In genomic region chr7:108097486-108097885, GRCm38 (mm10) we compare ENCODE assay signal across 32 mouse cellular contexts. TPM values are rescaled to one million over a fixed set of nuclear protein-coding genes. Genes with fewer than 3 reads are reported as not detected.
"Had no signal": no experiment of that assay in that cellular context is flagged by ENCODE, and none has a peak within 500 bp of the region (broad histone marks: within the 10 kb centered on the region; RNA-seq: fewer than 3 reads in every experiment).

Gene Olfr482, minus strand, starts transcription at chr7:108097586.

- H3K4me2 ChIP-seq: embryonic facial prominence, embryonic 12.5 days; embryonic facial prominence, embryonic 13.5 days; embryonic facial prominence, embryonic 15.5 days; forebrain, embryonic 12.5 days; forebrain, embryonic 13.5 days; forebrain, embryonic 15.5 days had no signal

- ATAC-seq: forebrain, embryonic 13.5 days; forebrain, embryonic 14.5 days; forebrain, embryonic 15.5 days; forebrain, embryonic 16.5 days; forebrain, postnatal 0 days had no signal

- H3K4me3 ChIP-seq: embryonic facial prominence, embryonic 10.5 days; embryonic facial prominence, embryonic 12.5 days; embryonic facial prominence, embryonic 13.5 days; embryonic facial prominence, embryonic 15.5 days; erythroblast, embryonic 14.5 days; forebrain, embryonic 10.5 days; forebrain, embryonic 12.5 days; forebrain, embryonic 13.5 days; forebrain, embryonic 15.5 days; gastrocnemius, adult 2 months; heart, adult 2 months had no signal

- H3K36me3 ChIP-seq: embryonic facial prominence, embryonic 10.5 days; embryonic facial prominence, embryonic 12.5 days; embryonic facial prominence, embryonic 13.5 days; embryonic facial prominence, embryonic 15.5 days; forebrain, embryonic 10.5 days; forebrain, embryonic 12.5 days; forebrain, embryonic 15.5 days had no signal

- H3K9me3 ChIP-seq: embryonic facial prominence, embryonic 10.5 days; embryonic facial prominence, embryonic 12.5 days; embryonic facial prominence, embryonic 13.5 days; embryonic facial prominence, embryonic 15.5 days; forebrain, embryonic 10.5 days; forebrain, embryonic 12.5 days; forebrain, embryonic 13.5 days; forebrain, embryonic 15.5 days had no signal

- H3K4me1 ChIP-seq: embryonic facial prominence, embryonic 10.5 days; embryonic facial prominence, embryonic 12.5 days; embryonic facial prominence, embryonic 13.5 days; embryonic facial prominence, embryonic 15.5 days; forebrain, embryonic 10.5 days; forebrain, embryonic 12.5 days; forebrain, embryonic 13.5 days; forebrain, embryonic 15.5 days had no signal

- H3K27me3 ChIP-seq: embryonic facial prominence, embryonic 12.5 days; embryonic facial prominence, embryonic 13.5 days; embryonic facial prominence, embryonic 15.5 days; forebrain, embryonic 12.5 days; forebrain, embryonic 13.5 days; forebrain, embryonic 15.5 days had no signal

- DNase-seq: cerebellum, adult 8-10 months; cerebellum, adult 9-10 months; cerebellum, adult 9-11 months; cerebellum, postnatal 10 days; cerebellum, postnatal 14 days; cerebellum, postnatal 25 days; cerebellum, postnatal 36 days; embryo, embryonic 11 days; forebrain, postnatal 0 days; gastrocnemius, adult 2 months; gastrocnemius, postnatal 10 days; gastrocnemius, postnatal 14 days; gastrocnemius, postnatal 25 days; gastrocnemius, postnatal 36 days; heart, adult 11 months; heart, adult 18-20 months; heart, adult 2 months had no signal

- H3K27ac ChIP-seq: embryonic facial prominence, embryonic 10.5 days; embryonic facial prominence, embryonic 12.5 days; embryonic facial prominence, embryonic 13.5 days; embryonic facial prominence, embryonic 15.5 days; forebrain, embryonic 10.5 days; forebrain, embryonic 12.5 days; forebrain, embryonic 13.5 days; forebrain, embryonic 15.5 days; gastrocnemius, adult 2 months; heart, adult 2 months had no signal

- H3K9ac ChIP-seq: embryonic facial prominence, embryonic 12.5 days; embryonic facial prominence, embryonic 13.5 days; embryonic facial prominence, embryonic 15.5 days; forebrain, embryonic 12.5 days; forebrain, embryonic 13.5 days; forebrain, embryonic 15.5 days; forebrain, postnatal 0 days had no signal

RNA-seq across cellular contexts. Expression of gene Olfr482, which starts in this region (rescaled TPM):
- total RNA-seq: forebrain, postnatal 0 days had no signal
- polyA plus RNA-seq: cortical plate, adult 2 months; embryonic facial prominence, embryonic 11.5 days; embryonic facial prominence, embryonic 12.5 days; embryonic facial prominence, embryonic 13.5 days; embryonic facial prominence, embryonic 15.5 days; erythroblast, embryonic 14.5 days; forebrain, embryonic 10.5 days; forebrain, embryonic 11.5 days; forebrain, embryonic 16.5 days; forebrain, postnatal 0 days; gonadal fat pad, adult 2 months; heart, adult 2 months had no signal
